Mouse (Mus musculus) forelimb bud, embryonic 11.5 days (tissue): ENCODE results near the gene Fscn3.

Source experiments
- DNase-seq: peaks from one replicate; pipeline ENCODE4 v3.0.0-alpha.2; 2012; ENCODE audit warnings: low read depth, low spot score

The Fscn3 gene

DNA sequence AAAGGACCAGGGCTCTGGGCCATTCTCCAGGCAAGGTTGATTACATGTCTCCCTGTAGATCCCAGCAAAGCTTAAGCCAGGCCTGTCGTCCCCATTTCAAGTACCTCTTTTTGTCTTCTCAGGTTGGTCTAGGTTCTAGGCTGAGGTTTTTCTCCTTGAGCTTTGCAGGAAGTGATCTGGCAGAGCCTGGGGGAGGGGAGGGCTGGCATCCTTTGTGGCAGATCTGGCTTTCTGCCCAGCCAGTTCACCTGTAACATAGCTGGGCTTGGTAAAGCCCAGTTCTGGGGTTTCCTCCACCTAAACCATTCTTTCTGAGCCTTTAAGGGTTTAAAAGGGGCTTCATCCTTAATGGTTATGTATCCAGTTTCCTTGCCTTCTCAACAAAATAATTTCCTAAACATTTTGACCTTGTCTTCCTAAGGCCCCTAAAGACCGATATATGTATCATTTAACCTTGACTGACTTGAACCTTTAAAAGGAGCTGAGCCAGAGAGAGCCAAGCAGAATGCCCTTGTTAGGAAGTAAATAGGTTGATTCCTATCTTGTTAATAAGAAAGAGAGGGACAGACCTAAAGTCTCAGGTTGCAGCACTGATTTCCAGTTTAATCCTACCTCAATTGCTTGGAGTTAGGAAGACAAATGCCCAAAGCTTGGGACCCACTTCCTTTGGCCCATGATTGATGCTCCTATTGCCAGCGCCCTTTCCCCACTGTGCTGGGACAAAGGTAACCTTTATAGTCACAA lies at the start of gene Fscn3:
Gene Fscn3, plus strand, starts transcription at position 694 of the 744 bp plus-strand sequence.
- no peak for DNase-seq

- no peak for DNase-seq
Measured at GRCm38 (mm10) chr6:28381983-28382382, 45.6 kb upstream of the Fscn3 start.

GRCm38 (mm10) chr6:28385169-28385568 lies 42.4 kb upstream of the Fscn3 start:
- DNase-seq: no peak

GRCm38 (mm10) chr6:28389038-28389437 lies 38.6 kb upstream of the Fscn3 start:
- DNase-seq: no peak

DNA sequence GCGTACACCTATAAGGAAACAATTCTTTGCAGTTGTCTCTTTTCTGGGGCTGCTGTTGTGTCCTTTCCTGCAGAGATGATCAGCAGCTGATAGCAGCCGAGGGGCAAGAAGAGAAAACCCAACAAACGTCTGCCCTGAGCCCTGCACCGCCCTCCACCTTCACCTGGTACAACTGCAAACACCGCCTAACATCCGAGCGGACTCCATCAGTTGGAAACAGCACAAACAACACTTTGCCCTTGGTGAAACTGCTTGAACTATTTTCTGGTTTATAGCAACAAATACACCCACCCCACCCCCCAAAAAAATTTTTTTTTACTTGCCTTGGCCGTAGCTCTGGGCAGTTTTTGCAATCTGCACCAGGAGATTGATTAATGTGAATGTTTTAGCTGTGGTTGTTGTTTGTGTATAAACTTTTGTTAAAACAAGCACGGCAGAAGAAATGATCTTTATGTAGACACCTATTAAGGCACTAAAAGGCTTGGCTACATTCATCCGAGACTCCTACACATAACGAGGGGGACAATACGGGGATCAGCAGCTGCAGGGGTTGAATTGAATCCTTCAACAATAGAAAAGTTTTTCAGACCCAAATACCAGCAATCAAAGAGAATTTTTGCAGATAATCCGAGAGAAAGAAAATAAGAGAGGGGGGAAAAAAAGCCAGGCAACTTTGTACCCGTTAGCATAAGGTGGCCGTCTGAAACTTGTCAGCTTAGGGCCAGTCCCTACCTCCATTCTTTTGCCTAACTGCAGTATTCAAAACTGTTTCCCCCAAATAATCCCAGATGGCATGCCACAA lies 31.3 kb upstream of the Fscn3 start:
- DNase-seq: peak; percentile 10

- DNase-seq: no peak
Measured at GRCm38 (mm10) chr6:28396853-28397457, 30.6 kb upstream of the Fscn3 start.

DNA sequence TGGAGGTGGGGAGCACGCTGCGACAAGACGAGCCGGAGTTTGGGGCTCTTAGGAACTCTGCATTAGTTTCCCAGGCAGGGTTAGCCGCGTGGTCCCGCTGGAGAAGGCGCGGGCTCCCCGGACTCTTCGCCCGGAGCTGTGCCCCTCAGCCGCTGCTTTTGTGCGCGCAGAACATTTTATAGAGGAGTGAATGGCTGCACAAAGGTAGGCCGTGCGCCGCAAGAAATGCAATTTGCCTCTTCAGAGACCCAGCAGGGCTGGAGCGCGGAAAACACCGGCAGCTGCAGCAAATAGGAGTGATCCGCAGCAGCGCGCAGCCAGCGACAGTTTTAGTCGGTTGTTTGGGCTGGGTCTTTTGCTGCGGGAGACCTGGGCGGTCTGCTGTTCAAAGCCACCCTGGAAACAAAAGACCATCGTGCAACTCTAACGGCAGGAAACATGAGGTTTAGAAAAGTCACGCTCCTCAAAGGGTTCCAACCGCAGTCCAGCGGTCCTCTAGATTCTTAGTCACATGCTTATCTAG lies 29.8 kb upstream of the Fscn3 start, which contains the start of gene Zfp800:
Gene Zfp800, minus strand, starts transcription at position 325 of the 523 bp plus-strand sequence.
- peak; percentile 44 for DNase-seq

GRCm38 (mm10) chr6:28398726-28399125 lies 28.9 kb upstream of the Fscn3 start:
- no peak for DNase-seq

GRCm38 (mm10) chr6:28399791-28400190 lies 27.8 kb upstream of the Fscn3 start:
- no peak for DNase-seq

GRCm38 (mm10) chr6:28410053-28410452 lies 17.5 kb upstream of the Fscn3 start:
- no peak for DNase-seq

DNA sequence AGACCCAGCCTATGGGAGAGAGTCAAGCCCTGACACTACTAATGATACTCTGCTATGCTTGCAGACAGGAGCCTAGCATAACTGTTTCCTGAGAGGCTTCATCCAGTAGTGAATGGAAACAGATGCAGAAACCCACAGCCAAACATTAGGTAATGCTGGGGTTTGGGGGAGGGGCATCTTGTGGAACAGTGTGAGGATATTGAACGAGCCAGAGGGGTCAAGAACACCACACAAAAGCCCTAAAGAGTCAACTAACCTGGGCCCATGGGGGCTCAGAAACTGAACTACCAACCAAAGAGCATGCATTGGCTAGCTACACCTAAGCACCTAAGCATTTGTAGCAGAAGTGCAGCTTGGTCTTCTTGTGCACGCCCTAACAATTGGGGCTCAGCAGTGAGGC lies 16.4 kb upstream of the Fscn3 start:
- no peak for DNase-seq

DNA sequence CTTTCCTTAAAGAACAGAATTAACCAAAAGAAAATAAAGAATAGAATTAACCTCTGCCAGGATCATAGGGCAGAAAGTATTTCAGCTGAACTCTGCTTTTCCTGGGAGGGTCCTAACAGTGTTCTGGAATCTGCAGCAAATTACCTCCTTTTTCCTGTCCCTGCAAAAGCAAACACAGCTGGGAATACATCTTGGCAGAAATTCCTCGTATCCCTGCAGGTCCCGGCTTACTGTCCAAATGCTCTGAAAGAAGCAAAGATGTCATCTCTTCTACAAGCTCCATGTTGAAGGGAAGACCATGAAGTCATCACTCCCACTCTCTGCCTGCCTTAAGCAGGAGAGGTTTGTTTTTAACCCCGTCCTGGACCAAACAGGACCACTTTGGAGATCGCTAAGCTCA lies 10.6 kb upstream of the Fscn3 start:
- no peak for DNase-seq

GRCm38 (mm10) chr6:28418449-28418848 lies 9.1 kb upstream of the Fscn3 start:
- DNase-seq: no peak

GRCm38 (mm10) chr6:28419673-28420072 lies 7.9 kb upstream of the Fscn3 start:
- DNase-seq: no peak

GRCm38 (mm10) chr6:28420361-28420760 lies 7.2 kb upstream of the Fscn3 start:
- no peak for DNase-seq

DNA sequence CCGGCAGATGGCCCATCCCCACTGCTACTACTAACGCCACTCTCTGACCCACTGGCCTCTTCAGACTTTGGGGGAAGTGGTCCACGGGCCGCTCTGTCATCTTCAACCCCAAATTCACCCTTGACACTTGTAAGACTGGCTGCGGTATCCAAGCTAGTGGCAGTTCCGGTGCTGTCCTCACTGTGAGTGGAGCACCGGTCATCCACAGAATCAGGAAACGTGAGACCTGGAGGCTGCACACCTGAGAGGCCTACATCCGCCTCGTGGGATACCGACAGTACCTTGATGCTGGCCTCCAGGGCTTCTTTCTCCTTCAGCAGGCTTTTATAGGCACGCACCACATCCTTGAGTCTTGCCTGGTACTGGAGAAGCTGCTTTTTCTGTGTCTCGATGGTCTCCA lies 6.7 kb upstream of the Fscn3 start:
- DNase-seq: no peak

- peak; percentile 90 for DNase-seq
Measured at GRCm38 (mm10) chr6:28421469-28422000, 6.1 kb upstream of the Fscn3 start.

- DNase-seq: no peak
Measured at GRCm38 (mm10) chr6:28422651-28423290, 4.8 kb upstream of the Fscn3 start.

DNA sequence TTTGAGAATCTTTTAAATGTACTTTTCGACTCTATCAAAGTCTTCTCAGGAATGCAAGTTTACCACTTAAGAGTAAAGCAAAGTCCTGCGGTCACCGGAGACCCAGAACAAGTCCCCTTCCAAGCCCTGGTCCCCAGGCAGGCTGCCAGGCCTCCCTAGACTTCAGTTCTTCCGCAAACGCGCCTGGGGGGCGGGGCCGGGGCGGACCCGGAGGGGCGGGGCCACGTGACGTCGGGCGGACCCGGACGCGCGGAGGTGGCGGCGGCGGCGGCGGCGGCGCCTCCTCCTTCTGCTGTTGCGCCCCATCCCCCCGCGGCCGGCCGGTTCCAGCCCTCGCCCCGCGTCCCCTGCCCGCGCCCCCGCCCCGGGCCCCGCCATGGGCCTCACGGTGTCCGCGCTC lies 4.3 kb upstream of the Fscn3 start, which contains the start of gene Arf5:
Gene Arf5, plus strand, starts transcription at position 248 of the 400 bp plus-strand sequence.
- DNase-seq: peak; percentile 67

DNA sequence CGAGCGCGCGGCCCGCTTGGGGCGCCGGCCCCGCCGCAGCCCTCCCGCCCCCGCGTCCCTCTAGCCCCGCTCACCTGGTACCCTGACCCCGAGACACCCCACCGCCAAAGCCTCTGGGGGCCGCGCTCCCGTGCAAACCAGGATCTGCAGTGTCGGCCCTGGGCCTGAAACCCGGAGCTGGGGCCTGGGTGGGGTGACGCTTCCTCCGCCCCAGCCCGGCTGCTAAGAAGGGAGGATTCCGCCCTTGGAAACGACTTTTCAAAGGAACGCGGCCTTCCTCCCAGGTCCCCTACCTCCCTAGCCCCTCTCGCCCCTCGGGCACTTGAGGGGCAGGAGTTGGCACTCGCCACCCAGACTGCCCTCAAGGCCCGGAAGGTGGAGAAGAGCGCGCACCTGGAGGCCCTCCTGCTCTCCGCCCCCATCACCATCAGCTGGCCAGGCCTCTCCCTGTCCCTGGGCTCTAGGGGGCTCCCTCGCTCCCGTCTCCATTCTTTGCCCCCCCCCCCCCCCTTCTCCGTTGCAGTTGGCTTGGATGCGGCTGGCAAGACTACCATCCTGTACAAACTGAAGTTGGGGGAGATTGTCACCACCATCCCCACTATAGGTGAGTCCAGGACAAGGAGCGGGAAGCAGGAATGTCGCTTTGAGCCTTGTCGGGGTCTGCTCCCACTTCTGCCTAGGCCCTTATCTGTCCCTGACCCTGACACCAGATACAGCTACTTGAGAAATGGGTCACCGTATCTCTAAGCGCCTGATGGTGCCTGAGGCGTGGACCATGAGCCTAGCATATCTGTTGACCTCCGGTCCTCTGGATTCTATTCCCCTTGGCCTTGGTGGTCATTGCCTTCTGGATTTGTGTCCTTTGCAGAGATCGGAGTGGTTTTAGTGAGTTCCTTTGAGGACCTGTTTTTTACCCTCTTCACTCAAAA lies 3.6 kb upstream of the Fscn3 start:
- peak; percentile 9 for DNase-seq
